Mouse (Mus musculus) bone marrow, adult 2 months (tissue): ENCODE data around the gene Prr14.

Experiments
- CTCF ChIP-seq: fragments of 200-500 bp; IDR thresholded peaks from 2 replicates; pipeline ENCODE4 v1.5.1; 2011; ENCODE audit warnings: low read length, control low read depth; ENCODE audit not compliant: control insufficient read depth, insufficient read depth
- POLR2A ChIP-seq: fragments of 200-500 bp; IDR thresholded peaks from 2 replicates; pipeline ENCODE4 v1.6.1; 2011; ENCODE audit warnings: low read depth, mild to moderate bottlenecking, control low read depth, low read length, borderline replicate concordance; ENCODE audit not compliant: control insufficient read depth

DNA sequence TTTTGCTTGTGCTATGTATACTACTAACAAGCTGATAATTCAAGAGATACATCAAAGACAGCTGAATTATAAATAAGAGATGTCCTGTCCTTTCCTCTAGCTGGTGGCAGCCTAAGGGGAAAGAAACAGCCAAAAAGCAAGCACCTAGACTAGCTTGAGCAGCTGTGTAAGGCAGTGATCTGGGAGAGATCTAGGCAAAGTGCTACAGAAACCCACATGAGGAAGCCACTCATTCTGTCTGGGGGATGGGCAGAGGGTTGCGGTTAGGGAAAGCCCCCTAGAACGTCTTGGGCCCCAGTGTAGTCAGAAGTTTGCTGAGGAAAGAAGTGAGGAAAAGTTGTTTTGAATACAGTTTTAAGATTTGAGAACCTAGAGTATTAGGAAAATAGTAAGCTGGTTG is 20.9 kb downstream of the Prr14 start:
- TF ChIP-seq POLR2A, result no peak
- no peak for TF ChIP-seq CTCF
